Mouse (Mus musculus): ENCODE data around the gene Rnd2. TPM values are rescaled to one million over a fixed set of nuclear protein-coding genes. Genes with fewer than 3 reads are reported as not detected.

Rnd2 gene
- polyA plus RNA-seq, 1 experiment, result 1.0 TPM

- H3K4me3 ChIP-seq (replicated peaks; ENCODE audit: control insufficient read depth, low read depth, low read length), result no peak overlapping the region
- no peak overlapping the region for H3K27ac ChIP-seq (ENCODE audit: control insufficient read depth, insufficient read depth, low read depth, low read length, poor library complexity)
- 68% methylated on average over 6 of the region's 6 CpGs for WGBS
- TF ChIP-seq POLR2A (IDR thresholded peaks at IDR 0.05; ENCODE audit: borderline replicate concordance, control insufficient read depth, low read depth, low read length) (no peak), CTCF (IDR thresholded peaks at IDR 0.05; ENCODE audit: control insufficient read depth, insufficient read depth, low read length) (no peak)
- H3K4me1 ChIP-seq (ENCODE audit: control insufficient read depth, insufficient read depth, low read length), result no peaks in the 10 kb centered on the region
Measured at GRCm38 (mm10) chr11:101486126-101486525, 21.3 kb downstream of the Rnd2 start.

GRCm38 (mm10) chr11:101506269-101506780 lies 41.5 kb downstream of the Rnd2 start:
- 93% methylated on average over 5 of the region's 5 CpGs for WGBS
- TF ChIP-seq CTCF (IDR thresholded peaks at IDR 0.05; ENCODE audit: control insufficient read depth, insufficient read depth, low read length) (no peak), POLR2A (IDR thresholded peaks at IDR 0.05; ENCODE audit: borderline replicate concordance, control insufficient read depth, low read depth, low read length) (no peak)
- Histone ChIP-seq H3K4me3 (replicated peaks; ENCODE audit: control insufficient read depth, low read depth, low read length) (no peak overlapping the region), H3K27ac (ENCODE audit: control insufficient read depth, insufficient read depth, low read depth, low read length, poor library complexity) (no peak overlapping the region), H3K4me1 (ENCODE audit: control insufficient read depth, insufficient read depth, low read length) (no peaks in the 10 kb centered on the region)

GRCm38 (mm10) chr11:101507090-101507489 lies 42.3 kb downstream of the Rnd2 start:
- no peaks in the 10 kb centered on the region for H3K4me1 ChIP-seq (ENCODE audit: control insufficient read depth, insufficient read depth, low read length)
- 77% methylated on average over 7 of the region's 7 CpGs for WGBS
- H3K27ac ChIP-seq (ENCODE audit: control insufficient read depth, insufficient read depth, low read depth, low read length, poor library complexity), result no peak overlapping the region
- no peak overlapping the region for H3K4me3 ChIP-seq (replicated peaks; ENCODE audit: control insufficient read depth, low read depth, low read length)
- no peak for TF ChIP-seq CTCF (IDR thresholded peaks at IDR 0.05; ENCODE audit: control insufficient read depth, insufficient read depth, low read length)
- TF ChIP-seq POLR2A (IDR thresholded peaks at IDR 0.05; ENCODE audit: borderline replicate concordance, control insufficient read depth, low read depth, low read length), result no peak

GRCm38 (mm10) chr11:101518937-101519336 lies 54.1 kb downstream of the Rnd2 start:
- Histone ChIP-seq H3K4me1 (ENCODE audit: control insufficient read depth, insufficient read depth, low read length) (no peaks in the 10 kb centered on the region), H3K27ac (ENCODE audit: control insufficient read depth, insufficient read depth, low read depth, low read length, poor library complexity) (no peak overlapping the region), H3K4me3 (replicated peaks; ENCODE audit: control insufficient read depth, low read depth, low read length) (no peak overlapping the region)
- TF ChIP-seq POLR2A (IDR thresholded peaks at IDR 0.05; ENCODE audit: borderline replicate concordance, control insufficient read depth, low read depth, low read length) (no peak), CTCF (IDR thresholded peaks at IDR 0.05; ENCODE audit: control insufficient read depth, insufficient read depth, low read length) (no peak)
- WGBS, result 81% methylated on average over 5 of the region's 5 CpGs

GRCm38 (mm10) chr11:101519364-101519763 lies 54.6 kb downstream of the Rnd2 start:
- TF ChIP-seq CTCF (IDR thresholded peaks at IDR 0.05; ENCODE audit: control insufficient read depth, insufficient read depth, low read length) (no peak), POLR2A (IDR thresholded peaks at IDR 0.05; ENCODE audit: borderline replicate concordance, control insufficient read depth, low read depth, low read length) (no peak)
- WGBS, result 93% methylated on average over 6 of the region's 6 CpGs
- Histone ChIP-seq H3K27ac (ENCODE audit: control insufficient read depth, insufficient read depth, low read depth, low read length, poor library complexity) (no peak overlapping the region), H3K4me3 (replicated peaks; ENCODE audit: control insufficient read depth, low read depth, low read length) (no peak overlapping the region), H3K4me1 (ENCODE audit: control insufficient read depth, insufficient read depth, low read length) (no peaks in the 10 kb centered on the region)

Other genes starting within 250 kb of the Rnd2 start
- gene Ezh1, start 238.5 kb upstream of the Rnd2 start, polyA plus RNA-seq (2011; ENCODE audit: insufficient read depth, insufficient read length, low replicate concordance, missing spikeins), result 21.2 and 35.8 TPM in 2 replicates
- gene Ramp2, start 219.0 kb upstream of the Rnd2 start, polyA plus RNA-seq (2011; ENCODE audit: insufficient read depth, insufficient read length, low replicate concordance, missing spikeins), result 4.6 and 4.8 TPM in 2 replicates
- 71.9 and 86.6 TPM in 2 replicates for gene Vps25, start 211.3 kb upstream of the Rnd2 start, polyA plus RNA-seq (2011; ENCODE audit: insufficient read depth, insufficient read length, low replicate concordance, missing spikeins)
- gene Wnk4, start 204.4 kb upstream of the Rnd2 start, polyA plus RNA-seq (2011; ENCODE audit: insufficient read depth, insufficient read length, low replicate concordance, missing spikeins), result 5.5 and 19.8 TPM in 2 replicates
- gene Cntd1, start 186.0 kb upstream of the Rnd2 start, polyA plus RNA-seq (2011; ENCODE audit: insufficient read depth, insufficient read length, low replicate concordance, missing spikeins), result 1.3 and 2.2 TPM in 2 replicates
- gene Coa3, start 185.9 kb upstream of the Rnd2 start, polyA plus RNA-seq (2011; ENCODE audit: insufficient read depth, insufficient read length, low replicate concordance, missing spikeins), result 34.2 and 61.9 TPM in 2 replicates
- 144 and 173 TPM in 2 replicates for gene Becn1, start 162.7 kb upstream of the Rnd2 start, polyA plus RNA-seq (2011; ENCODE audit: insufficient read depth, insufficient read length, low replicate concordance, missing spikeins)
- 114 and 148 TPM in 2 replicates for gene Psme3, start 148.8 kb upstream of the Rnd2 start, polyA plus RNA-seq (2011; ENCODE audit: insufficient read depth, insufficient read length, low replicate concordance, missing spikeins)
- gene Aoc2, start 139.9 kb upstream of the Rnd2 start, polyA plus RNA-seq (2011; ENCODE audit: insufficient read depth, insufficient read length, low replicate concordance, missing spikeins), result 11.0 and 12.4 TPM in 2 replicates
- gene Aoc3, start 134.4 kb upstream of the Rnd2 start, polyA plus RNA-seq (2011; ENCODE audit: insufficient read depth, insufficient read length, low replicate concordance, missing spikeins), result 0.82 and 1.0 TPM in 2 replicates
- not detected in 2 replicates for gene G6pc, start 97.4 kb upstream of the Rnd2 start, polyA plus RNA-seq (2011; ENCODE audit: insufficient read depth, insufficient read length, low replicate concordance, missing spikeins)
- gene Aarsd1, start 47.4 kb upstream of the Rnd2 start, polyA plus RNA-seq (2011; ENCODE audit: insufficient read depth, insufficient read length, low replicate concordance, missing spikeins), result 17.9 and 28.0 TPM in 2 replicates
- gene Gm27029, start 40.2 kb upstream of the Rnd2 start, polyA plus RNA-seq (2011; ENCODE audit: insufficient read depth, insufficient read length, low replicate concordance, missing spikeins), result 7.1 and 7.2 TPM in 2 replicates
- 3.5 and 10.7 TPM in 2 replicates for gene Rundc1, start 39.9 kb upstream of the Rnd2 start, polyA plus RNA-seq (2011; ENCODE audit: insufficient read depth, insufficient read length, low replicate concordance, missing spikeins)
- 2.4 TPM in 1 of 2 replicates, not detected in the other for gene Ptges3l, start 39.7 kb upstream of the Rnd2 start, polyA plus RNA-seq (2011; ENCODE audit: insufficient read depth, insufficient read length, low replicate concordance, missing spikeins)
- gene Rpl27, start 22.7 kb upstream of the Rnd2 start, polyA plus RNA-seq (2011; ENCODE audit: insufficient read depth, insufficient read length, low replicate concordance, missing spikeins), result 532 and 941 TPM in 2 replicates
- 24.9 and 45.0 TPM in 2 replicates for gene Ifi35, start 16.6 kb upstream of the Rnd2 start, polyA plus RNA-seq (2011; ENCODE audit: insufficient read depth, insufficient read length, low replicate concordance, missing spikeins)
- 10.6 and 19.0 TPM in 2 replicates for gene Vat1, start 1.2 kb downstream of the Rnd2 start, polyA plus RNA-seq (2011; ENCODE audit: insufficient read depth, insufficient read length, low replicate concordance, missing spikeins)
- gene Brca1, start 87.0 kb downstream of the Rnd2 start, polyA plus RNA-seq (2011; ENCODE audit: insufficient read depth, insufficient read length, low replicate concordance, missing spikeins), result 10.2 and 16.7 TPM in 2 replicates
- 59.3 and 81.1 TPM in 2 replicates for gene Nbr1, start 87.2 kb downstream of the Rnd2 start, polyA plus RNA-seq (2011; ENCODE audit: insufficient read depth, insufficient read length, low replicate concordance, missing spikeins)
- gene Tmem106a, start 117.2 kb downstream of the Rnd2 start, polyA plus RNA-seq (2011; ENCODE audit: insufficient read depth, insufficient read length, low replicate concordance, missing spikeins), result 6.7 and 14.1 TPM in 2 replicates
- 3.5 TPM in 1 of 2 replicates, not detected in the other for gene Gm11634, start 134.3 kb downstream of the Rnd2 start, polyA plus RNA-seq (2011; ENCODE audit: insufficient read depth, insufficient read length, low replicate concordance, missing spikeins)
- 17.4 and 57.2 TPM in 2 replicates for gene Rdm1, start 162.2 kb downstream of the Rnd2 start, polyA plus RNA-seq (2011; ENCODE audit: insufficient read depth, insufficient read length, low replicate concordance, missing spikeins)
- 0.93 and 5.5 TPM in 2 replicates for gene Arl4d, start 200.5 kb downstream of the Rnd2 start, polyA plus RNA-seq (2011; ENCODE audit: insufficient read depth, insufficient read length, low replicate concordance, missing spikeins)

All from bone marrow, adult 2 months (tissue).